Mouse (Mus musculus): ENCODE measurements around the gene Ddx56. TPM values are rescaled to one million over a fixed set of nuclear protein-coding genes. Genes with fewer than 3 reads are reported as not detected.

The Ddx56 gene
- 10 to 100 TPM; 44.6 to 51.0 TPM for total RNA-seq (2021)

DNA sequence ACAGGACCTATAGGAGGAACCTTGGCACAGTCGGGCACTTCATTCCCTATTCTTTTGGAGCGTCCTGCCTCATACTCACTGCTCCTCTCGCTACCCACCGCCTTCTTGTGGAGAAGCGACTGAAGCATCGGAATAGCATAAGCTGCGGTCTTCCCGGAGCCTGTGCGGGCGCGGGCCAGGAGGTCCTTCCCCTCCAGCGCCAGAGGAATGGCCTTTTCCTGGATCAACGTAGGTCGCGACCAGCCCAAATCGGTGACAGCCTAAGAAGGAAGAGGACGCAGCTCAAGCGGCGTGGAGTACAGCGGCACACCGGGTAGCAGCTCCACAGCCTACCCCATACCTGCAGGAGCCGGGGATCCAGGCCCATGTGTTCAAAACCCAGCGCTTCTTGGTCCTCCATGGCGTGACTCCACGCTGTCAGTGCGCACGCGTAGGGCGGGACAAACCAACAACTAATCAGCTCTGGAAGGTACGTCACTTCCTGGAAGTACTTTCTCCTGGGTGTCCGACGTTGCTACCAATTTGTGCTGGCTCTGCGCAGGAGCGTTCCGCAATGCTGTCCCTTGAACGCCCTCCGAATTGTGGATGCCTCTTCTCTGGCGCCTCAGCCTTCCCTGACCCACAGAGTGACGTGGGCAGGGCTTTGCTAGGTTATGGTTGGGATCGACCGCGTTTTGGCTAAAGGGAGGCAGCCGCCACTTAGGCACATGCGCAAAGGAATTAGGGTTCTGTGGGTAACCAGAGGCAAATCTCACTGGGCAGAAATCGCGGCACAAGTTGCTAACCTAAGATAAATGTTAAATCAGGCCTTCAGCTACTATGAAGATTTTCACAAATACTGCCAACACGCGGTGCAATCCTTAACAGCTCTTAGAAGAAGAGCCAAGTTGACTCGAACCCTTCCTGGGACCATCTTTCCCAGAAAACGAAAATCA lies at the start of gene Ddx56:
Gene Ddx56, minus strand, starts transcription at position 453 of the 935 bp plus-strand sequence.
- peak; percentile 94 for DNase-seq (ENCODE audit: extremely low spot score in 1 of 2, low spot score in 2 of 2)
- intact Hi-C loops (cut with DNase I): loop anchor here (5.0 kb wide), 1 partner anchor 290 kb away; no protein-coding TSS in a partner anchor

DNA sequence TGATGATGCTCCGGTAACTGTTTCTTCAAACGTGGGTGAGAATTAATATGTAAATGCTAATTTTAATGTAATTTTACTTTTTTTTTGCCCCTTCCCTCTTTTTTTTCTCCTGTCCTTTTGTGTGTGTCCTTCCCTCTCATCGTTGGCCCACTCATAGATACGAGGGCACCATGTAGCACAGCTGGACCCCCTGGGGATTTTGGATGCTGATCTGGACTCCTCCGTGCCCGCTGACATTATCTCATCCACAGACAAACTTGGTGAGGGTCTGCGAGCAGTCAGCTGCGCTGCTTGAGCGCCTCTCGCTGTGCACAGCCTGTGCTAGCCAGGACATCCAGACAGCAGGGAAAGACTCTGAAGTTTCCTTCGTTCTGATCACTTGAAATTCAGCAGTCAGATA lies 49.2 kb upstream of the Ddx56 start:
- DNase-seq (ENCODE audit: extremely low spot score in 1 of 2, low spot score in 2 of 2): no peak
- intact Hi-C loops (cut with DNase I): no loop called here

DNA sequence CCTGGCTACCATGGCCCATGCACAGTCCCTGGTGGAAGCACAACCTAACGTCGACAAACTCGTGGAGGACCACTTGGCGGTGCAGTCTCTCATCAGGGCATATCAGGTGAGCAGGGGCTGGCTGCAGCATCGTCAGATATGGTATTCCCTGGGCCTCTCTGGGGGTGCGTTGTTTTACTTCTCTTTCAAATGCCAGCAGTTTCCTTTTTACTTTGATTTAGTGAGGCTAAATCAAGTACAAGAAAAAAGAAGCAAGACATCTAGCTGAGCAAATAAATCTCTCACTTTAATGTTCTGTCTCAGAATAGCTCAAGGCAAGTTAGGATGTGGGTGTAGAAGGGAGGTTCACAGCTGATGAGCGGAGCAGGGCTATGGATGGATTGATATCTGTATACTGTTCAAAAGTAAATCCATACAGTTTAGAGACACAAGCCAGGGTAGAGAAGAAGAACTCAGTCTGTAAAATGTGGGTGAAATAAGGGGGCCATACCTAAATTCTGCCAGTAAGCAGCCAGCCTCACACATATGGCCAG lies 46.4 kb upstream of the Ddx56 start:
- intact Hi-C loops (cut with DNase I): no loop called here
- DNase-seq (ENCODE audit: extremely low spot score in 1 of 2, low spot score in 2 of 2): no peak

DNA sequence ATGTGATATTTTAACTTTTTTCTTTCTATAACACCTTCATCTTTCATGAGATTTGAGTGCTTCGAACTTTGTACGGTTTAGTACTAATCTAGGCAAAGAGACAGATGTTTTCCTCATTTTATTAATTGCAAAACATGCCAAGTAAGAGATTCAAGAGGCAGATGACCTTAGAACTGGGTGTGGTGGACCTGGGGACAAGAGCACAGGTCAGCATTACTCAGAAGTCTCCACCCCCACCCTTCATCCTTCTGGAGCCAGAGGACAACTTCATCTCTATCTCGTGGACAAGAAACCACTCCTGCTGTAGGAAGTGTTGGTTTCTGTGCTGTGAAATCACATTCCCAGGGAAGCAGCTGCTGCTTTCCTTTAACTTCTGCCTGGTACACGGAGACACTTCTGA lies 40.6 kb upstream of the Ddx56 start:
- intact Hi-C loops (cut with DNase I): no loop called here
- DNase-seq (ENCODE audit: extremely low spot score in 1 of 2, low spot score in 2 of 2): no peak

DNA sequence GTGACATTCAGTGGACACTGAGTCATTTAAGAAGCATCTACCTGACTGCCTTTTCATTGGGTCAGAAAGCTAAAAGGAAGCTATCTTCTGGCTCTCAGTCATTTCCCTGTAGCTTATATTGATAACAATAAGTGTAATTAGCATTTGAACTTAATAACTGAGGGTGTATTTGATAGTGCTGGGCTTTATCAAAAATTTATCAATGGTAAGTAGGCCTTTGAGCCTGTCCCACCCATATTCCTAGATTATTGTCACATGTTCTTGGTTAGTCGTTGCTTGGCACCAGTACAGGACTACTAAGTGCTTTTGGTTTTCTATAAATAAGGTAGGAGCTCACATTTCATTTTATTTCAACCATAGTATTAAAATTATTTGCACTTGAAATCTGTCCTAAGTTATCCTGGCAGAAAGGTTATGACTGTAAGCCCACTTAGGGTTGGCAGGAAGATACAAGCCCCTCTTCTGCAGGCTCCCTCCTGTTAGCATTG lies 38.4 kb upstream of the Ddx56 start:
- intact Hi-C loops (cut with DNase I): no loop called here
- DNase-seq (ENCODE audit: extremely low spot score in 1 of 2, low spot score in 2 of 2): no peak

DNA sequence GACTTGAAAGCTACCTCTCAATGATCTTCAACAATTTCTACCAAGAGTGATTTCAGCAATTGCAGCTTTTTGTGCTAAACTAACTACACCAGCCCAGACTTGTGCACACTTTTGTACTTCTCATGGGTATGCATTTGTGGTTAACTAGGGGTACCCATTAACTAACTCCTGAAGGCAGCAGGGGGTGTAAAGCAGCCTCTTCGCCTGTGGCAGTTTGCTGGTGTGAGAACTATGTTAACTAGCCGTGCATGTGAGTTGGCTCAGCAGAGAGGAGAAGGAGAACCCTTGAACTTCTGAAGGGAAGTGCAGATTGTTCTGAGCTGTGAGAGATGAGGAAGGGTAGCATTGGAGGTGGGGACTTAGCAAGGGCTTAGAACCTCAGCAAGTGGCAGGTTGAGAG lies 35.2 kb upstream of the Ddx56 start:
- no peak for DNase-seq (ENCODE audit: extremely low spot score in 1 of 2, low spot score in 2 of 2)
- intact Hi-C loops (cut with DNase I): no loop called here

DNA sequence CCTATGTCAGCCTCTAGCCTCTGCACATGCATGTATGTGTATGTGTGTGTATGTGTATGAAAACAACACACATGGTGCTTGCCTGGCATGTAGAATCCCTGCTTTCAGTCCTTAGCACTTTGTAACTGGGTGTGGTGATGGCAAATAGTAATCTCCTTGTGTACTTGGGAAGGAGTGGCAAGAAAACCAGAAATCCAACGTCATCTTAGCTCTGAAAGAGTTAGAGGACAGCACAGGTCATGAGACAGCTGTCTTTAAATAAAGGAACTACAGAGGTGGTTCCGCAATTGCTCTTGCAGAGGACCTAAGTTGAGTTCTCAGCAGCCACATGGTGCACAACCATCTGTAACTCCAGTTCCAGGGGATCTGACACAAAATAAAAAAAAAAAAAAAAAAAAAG lies 31.9 kb upstream of the Ddx56 start:
- intact Hi-C loops (cut with DNase I): no loop called here
- DNase-seq (ENCODE audit: extremely low spot score in 1 of 2, low spot score in 2 of 2): no peak

DNA sequence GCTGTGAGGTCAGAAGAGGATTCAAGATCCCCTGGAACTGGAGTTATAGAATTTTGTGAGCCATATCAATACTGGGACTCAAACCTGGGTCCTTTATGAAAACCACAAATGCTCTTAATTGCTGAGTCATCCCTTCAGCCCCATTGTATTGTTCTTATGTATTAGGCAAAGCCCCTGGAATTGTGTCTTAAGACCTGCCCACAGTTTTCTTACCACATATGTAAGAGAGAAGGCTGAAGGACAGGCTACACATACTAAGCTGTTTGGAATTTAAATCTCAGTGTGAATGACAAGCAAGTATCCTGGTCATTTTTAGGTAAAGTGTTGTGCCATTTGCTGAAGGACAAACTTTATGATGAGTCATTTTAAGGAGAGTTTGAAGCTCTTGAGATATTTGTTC lies 28.5 kb upstream of the Ddx56 start:
- intact Hi-C loops (cut with DNase I): no loop called here
- DNase-seq (ENCODE audit: extremely low spot score in 1 of 2, low spot score in 2 of 2): no peak

DNA sequence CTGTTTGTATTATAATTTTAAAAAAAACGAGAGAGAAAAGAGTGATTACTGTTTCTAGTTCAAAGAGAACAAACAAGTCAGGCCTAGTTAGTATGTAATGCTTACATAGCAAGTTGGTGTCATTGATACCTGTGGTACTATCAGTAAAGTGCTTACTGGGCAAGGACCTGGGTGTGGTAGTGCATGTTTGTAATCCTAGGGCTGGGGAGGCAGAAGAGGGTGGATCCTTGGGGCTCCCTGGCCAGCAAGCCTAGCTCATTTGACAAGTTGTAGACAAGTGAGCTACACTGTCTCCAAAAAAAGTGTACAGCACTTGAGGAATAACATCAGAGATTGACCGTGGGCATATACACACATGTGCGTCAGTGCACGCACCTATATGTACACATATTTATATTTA lies 27.1 kb upstream of the Ddx56 start:
- DNase-seq (ENCODE audit: extremely low spot score in 1 of 2, low spot score in 2 of 2): no peak
- intact Hi-C loops (cut with DNase I): no loop called here

DNA sequence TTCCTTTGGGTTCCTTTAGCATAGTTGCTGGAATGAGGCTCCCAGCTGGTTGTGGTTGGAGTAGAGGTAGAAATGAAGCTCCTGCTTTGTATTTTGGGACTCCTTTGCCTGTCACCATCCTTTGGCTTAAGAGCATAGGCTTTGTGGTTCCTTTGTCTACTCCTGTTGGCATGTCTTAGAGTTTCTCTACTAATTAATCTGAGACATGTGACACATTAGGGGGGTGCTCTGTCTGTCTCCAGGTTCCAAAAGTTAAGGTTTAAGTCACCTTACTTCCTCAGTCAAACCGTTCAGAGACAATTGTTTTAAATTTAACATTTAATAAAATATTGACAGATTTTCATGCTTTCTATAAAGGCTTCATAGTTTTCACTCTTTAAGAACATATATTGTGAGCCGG lies 26.0 kb upstream of the Ddx56 start:
- intact Hi-C loops (cut with DNase I): no loop called here

DNA sequence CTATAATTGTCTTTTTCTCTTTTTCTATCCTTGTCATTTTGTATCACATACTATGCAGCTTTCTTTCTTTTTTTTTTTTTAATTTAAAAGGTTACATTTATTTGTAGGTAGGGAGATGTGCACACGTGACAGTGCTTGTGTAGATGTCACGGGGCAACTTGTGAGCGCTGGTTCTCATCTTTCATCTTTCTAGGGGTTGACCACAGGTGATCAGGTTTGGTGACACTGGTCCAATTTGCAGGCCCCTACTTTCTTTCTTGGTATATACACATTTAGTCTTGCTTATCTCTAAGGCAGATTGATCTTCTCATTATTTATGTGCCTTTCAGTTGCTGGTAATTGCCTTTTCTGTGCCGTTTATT lies 25.4 kb upstream of the Ddx56 start:
- intact Hi-C loops (cut with DNase I): no loop called here
- DNase-seq (ENCODE audit: extremely low spot score in 1 of 2, low spot score in 2 of 2): no peak

More for the DNA sequence above, 26.0 kb upstream of the Ddx56 start:
- no peak for DNase-seq (ENCODE audit: extremely low spot score in 1 of 2, low spot score in 2 of 2)

DNA sequence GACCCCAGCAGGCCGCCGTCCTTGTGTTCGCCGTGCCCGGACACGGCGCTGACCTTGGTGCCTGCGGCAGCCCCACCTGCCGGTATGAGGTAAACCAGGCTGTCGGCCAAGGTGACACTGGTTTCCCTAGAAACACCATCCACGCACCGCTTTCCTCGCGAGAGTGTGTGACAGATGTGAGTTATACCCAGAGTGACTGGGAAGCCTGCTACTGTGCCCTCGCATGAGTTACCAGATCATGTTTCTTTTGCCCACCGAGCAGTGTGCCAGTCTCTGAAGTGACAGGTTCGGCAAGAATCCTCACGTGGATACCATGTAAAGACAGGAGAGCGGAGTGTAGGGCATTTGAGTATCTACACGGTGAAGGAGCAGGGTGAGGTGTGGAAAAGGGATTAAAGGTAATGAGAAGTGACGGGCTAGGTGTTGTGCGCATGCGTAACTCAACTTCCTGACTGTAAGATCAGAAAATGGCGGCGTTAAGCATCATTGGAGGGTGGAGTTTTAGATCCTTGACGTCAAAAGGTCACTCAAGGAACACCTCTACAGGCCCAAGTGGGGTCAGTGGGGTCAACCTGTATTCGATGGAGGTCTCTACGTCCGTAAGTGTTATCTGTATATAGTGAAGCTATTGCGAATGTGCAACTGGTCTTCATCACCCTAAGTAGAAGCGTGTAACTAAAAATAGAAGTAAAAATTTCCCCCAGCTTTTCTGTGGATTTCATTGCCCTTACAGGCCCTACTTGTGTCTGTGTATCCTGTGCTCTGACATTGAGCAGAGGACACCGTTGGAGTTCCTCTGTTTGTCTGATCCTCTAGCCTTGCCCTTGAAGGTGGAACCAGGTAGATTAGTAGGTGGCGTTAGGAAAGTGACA lies 24.8 kb upstream of the Ddx56 start:
- intact Hi-C loops (cut with DNase I): no loop called here

DNA sequence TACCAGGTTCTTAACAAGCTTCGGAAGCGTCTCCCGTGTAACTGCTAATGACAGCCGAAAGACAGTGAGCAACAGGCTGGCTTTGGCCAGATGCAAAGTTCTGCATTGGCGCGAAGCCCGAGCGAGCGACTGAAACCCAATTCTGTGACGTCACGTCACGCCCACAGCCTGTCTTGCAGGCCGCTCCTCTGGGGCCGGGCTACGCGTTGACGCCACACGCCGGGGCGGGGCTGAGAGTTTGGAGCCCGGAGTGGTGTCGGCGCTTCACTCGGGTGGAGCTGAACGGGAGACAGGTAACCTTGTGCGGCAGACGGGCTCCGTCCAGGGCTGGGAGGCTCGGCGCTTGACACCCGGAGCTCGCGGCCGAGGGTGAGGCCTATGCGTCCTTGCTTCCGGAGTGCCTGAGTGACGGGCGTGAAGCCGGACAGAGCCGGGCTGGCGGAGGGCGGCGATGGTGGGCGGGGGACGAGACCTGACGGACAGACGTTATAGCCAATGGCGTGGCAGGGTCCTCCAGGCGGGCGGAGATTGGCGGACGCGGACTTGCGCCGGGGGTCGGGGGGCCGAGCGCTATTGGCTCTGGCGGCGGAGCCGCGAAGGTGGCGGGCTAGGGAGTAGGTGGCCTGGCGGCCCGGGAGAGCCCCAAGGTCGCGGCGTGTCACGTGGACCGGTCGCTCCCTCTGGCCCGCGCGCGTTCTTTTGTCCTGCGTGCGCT lies 24.0 kb upstream of the Ddx56 start, which contains the start of gene Ogdh:
Gene Ogdh, plus strand, starts transcription at position 233 of the 715 bp plus-strand sequence.
- DNase-seq (ENCODE audit: extremely low spot score in 1 of 2, low spot score in 2 of 2): peak; percentile 98 to 100
- intact Hi-C loops (cut with DNase I): no loop called here

More for the DNA sequence above, 24.8 kb upstream of the Ddx56 start:
- DNase-seq (ENCODE audit: extremely low spot score in 1 of 2, low spot score in 2 of 2): peak; percentile 64 to 73

DNA sequence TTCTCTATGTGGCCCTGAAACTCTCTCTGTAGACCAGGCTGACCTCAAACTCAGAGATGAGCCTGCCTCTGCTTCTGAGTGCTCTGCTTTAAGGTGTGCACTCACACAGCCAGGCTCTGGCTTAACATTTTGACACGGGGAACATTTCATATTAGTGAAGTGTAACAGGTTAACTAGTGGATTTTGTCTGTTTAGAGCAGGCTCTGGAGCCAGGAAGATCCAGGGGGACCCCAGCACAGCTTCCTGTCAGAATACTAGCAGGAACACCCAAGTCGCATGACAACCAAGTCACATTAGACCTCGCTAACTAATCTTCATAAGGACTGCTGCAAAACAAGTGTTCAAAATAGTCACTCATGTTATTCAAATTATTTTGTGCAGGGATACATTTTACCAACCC lies 23.3 kb upstream of the Ddx56 start:
- no peak for DNase-seq (ENCODE audit: extremely low spot score in 1 of 2, low spot score in 2 of 2)
- intact Hi-C loops (cut with DNase I): no loop called here

DNA sequence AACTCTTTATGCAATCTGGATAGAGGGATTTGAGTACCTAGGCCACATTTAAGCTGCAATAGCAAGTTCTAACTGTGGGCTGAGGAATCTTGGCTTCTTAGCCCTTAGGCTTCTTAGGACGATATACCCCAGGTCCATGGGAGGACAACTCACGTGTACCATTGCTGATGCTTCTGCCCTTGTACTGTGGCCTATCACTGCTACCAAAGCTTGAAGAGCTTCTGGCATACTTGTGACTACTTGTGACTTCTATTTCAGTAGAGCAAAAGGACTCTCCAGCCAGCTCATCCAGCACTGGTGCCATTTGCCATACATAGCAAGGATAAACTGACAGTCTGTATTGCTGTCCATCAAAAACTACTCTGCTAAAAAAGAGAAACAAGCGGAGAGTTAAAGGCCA lies 22.6 kb upstream of the Ddx56 start:
- no peak for DNase-seq (ENCODE audit: extremely low spot score in 1 of 2, low spot score in 2 of 2)
- intact Hi-C loops (cut with DNase I): no loop called here

DNA sequence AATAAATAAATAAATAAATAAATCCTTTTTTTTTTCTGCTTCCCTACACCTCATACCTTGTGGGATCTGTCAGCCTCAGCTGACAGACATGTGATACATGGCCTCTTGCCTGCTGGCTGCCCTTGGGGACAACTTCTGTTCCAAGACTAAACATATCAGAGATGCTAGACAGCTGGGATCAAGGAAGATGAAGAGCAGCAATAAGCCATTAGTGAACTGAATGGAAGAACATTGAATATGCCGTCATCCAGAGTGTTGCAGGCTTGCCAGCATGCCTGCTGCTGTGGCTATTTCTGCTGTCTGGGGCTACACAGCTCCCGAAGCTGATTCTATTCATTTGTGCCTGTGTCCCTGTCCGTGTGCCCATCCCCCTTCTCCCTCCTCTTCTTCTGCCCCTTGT lies 15.4 kb upstream of the Ddx56 start:
- intact Hi-C loops (cut with DNase I): no loop called here
- no peak for DNase-seq (ENCODE audit: extremely low spot score in 1 of 2, low spot score in 2 of 2)

DNA sequence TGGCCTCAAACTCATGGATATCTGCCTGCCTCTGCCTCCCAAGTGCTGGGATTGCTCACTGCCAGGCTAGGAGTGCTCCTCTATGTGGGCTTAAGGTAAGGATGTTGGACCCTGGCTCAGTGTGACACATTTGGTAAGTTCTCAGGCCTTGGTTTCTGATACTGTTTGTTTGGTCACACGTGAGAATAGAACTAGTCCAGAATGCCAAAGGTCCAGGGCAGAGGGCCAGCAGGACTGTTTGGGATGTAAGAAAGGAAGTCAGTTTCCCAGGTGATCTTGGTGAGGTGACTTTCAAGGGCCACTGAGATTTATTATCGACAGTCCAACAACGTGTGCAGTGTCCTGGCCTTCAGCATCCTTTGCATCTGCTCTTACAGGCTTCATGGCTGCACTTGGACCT lies 8.9 kb upstream of the Ddx56 start:
- no peak for DNase-seq (ENCODE audit: extremely low spot score in 1 of 2, low spot score in 2 of 2)
- intact Hi-C loops (cut with DNase I): no loop called here

DNA sequence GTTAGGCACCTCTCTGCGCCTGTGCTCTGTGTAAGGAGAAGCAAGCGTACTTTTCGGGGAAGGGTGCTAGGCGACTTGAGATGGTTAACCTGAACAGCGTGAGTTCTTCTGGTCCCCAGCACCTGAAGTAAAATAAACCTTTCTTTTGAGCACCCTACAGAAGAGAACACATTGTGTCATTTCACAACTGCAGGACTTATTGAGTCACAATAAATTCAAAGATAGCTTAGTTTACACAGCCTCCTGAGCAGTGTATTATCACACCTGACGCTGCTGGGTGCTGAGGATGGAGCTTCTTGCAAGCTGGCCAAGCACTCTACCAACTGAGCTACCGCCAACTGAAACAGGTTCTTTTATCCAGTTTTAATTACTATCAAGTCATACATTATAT lies 7.5 kb upstream of the Ddx56 start:
- intact Hi-C loops (cut with DNase I): no loop called here
- DNase-seq (ENCODE audit: extremely low spot score in 1 of 2, low spot score in 2 of 2): no peak
